Mouse (Mus musculus): ENCODE results near the gene Gm27021. TPM values are rescaled to one million over a fixed set of nuclear protein-coding genes. Genes with fewer than 3 reads are reported as not detected.

Gm27021 gene
- polyA plus RNA-seq, 1 experiment from 2014 or later, result not detected

DNA sequence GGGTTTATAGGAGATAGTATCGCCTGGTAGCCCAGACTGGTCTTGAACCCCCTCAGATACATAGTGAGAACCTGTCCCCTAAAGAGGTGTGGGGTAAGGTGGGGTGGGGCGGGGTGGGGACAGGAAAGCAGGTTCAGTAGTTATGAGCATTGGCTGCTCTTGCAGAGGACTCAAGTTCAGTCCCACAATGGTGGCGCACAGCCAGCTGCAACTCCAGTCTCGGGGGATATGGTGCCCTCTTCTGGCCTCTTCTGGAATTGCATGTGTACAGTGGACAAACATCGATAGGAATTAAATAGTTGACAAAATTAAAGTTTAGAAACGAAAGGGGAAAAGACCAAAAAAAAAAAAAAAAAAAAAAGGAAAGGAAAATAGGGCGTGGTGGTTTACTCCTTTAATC is 68.4 kb downstream of the Gm27021 start:
- WGBS, result 49% methylated on average over 7 of the region's 7 CpGs

DNA sequence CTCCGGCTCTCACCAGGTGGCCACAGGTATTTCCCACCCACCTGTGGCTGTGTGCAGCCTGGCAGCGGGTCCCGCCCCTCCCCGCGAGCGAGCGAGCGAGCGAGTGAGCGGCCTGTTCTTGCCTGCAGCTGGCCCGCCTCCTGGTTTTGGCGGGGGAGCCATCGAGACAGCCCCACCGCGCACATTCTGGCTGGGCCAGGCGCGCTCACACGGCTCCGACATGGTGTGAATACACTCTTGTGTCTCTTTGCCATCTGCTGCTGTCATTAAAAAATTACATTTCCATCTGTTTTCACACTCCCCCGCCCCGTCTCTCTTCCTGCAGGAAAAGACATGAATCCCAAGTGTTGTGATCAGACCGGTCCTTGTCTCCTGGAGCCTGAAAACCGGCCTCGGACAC is 69.3 kb downstream of the Gm27021 start:
- Histone ChIP-seq H3K27ac (ENCODE audit: poor library complexity, severe bottlenecking) (no peak overlapping the region), H3K4me3 (no peak overlapping the region), H3K9ac (peak overlapping the region; percentile 10; the same call in 1 of the 2 replicates), H3K27me3 (replicated peaks) (peaks cover 6% of the 10 kb centered on the region; the same call in 1 of the 2 replicates), H3K9me3 (replicated peaks) (no peaks in the 10 kb centered on the region; the same call in 1 of the 2 replicates), H3K36me3 (no peaks in the 10 kb centered on the region), H3K4me2 (peak overlapping the region; percentile 51), H3K4me1 (replicated peaks) (peaks cover 12% of the 10 kb centered on the region)
- no peak for ATAC-seq (ENCODE audit: insufficient number of reproducible peaks, low FRiP score)
- 32% methylated on average over 24 of the region's 24 CpGs for WGBS

More for the DNA sequence above, 68.4 kb downstream of the Gm27021 start:
- no peak overlapping the region for H3K4me2 ChIP-seq
- peaks cover 12% of the 10 kb centered on the region; the same call in 1 of the 2 replicates for H3K4me1 ChIP-seq (replicated peaks)
- no peaks in the 10 kb centered on the region; the same call in 1 of the 2 replicates for H3K9me3 ChIP-seq (replicated peaks)
- H3K27ac ChIP-seq (ENCODE audit: poor library complexity, severe bottlenecking), result no peak overlapping the region
- H3K27me3 ChIP-seq (replicated peaks), result peaks cover 6% of the 10 kb centered on the region; the same call in 1 of the 2 replicates
- H3K36me3 ChIP-seq, result no peaks in the 10 kb centered on the region
- ATAC-seq (ENCODE audit: insufficient number of reproducible peaks, low FRiP score), result no peak
- no peak overlapping the region for H3K9ac ChIP-seq
- H3K4me3 ChIP-seq, result no peak overlapping the region

- Histone ChIP-seq H3K4me1 (replicated peaks) (peaks cover 16% of the 10 kb centered on the region), H3K4me3 (no peak overlapping the region), H3K27me3 (replicated peaks) (peaks cover 6% of the 10 kb centered on the region; the same call in 1 of the 2 replicates), H3K4me2 (no peak overlapping the region), H3K36me3 (no peaks in the 10 kb centered on the region), H3K9ac (no peak overlapping the region), H3K27ac (ENCODE audit: poor library complexity, severe bottlenecking) (no peak overlapping the region), H3K9me3 (replicated peaks) (no peaks in the 10 kb centered on the region; the same call in 1 of the 2 replicates)
- no peak for ATAC-seq (ENCODE audit: insufficient number of reproducible peaks, low FRiP score)
- 12% methylated on average over 5 of the region's 5 CpGs for WGBS
Observed at GRCm38 (mm10) chr8:120595963-120596362, 71.9 kb downstream of the Gm27021 start.

DNA sequence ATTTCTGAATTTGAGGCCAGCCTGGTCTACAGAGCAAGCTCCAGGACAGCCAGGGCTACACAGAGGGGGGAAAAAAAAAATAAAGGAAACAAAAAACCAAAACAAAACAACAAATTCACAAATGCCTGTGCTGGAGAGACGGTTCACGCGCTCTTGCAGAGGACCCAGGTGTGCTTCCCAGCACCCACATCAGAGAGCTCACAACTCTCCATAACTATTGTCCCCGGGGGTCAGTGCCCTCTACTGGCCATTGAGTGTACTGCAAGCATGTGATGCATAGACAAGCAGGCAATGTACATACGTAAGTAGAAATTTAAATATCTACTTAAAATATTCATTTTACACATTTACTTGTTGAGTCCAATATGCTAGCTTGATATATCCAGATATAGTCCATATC is 73.3 kb downstream of the Gm27021 start:
- H3K4me1 ChIP-seq (replicated peaks), result peaks cover 23% of the 10 kb centered on the region
- H3K4me2 ChIP-seq, result no peak overlapping the region
- no peak overlapping the region for H3K27ac ChIP-seq (ENCODE audit: poor library complexity, severe bottlenecking)
- H3K9me3 ChIP-seq (replicated peaks), result no peaks in the 10 kb centered on the region; the same call in 1 of the 2 replicates
- 90% methylated on average over 5 of the region's 5 CpGs for WGBS
- H3K9ac ChIP-seq, result no peak overlapping the region
- ATAC-seq (ENCODE audit: insufficient number of reproducible peaks, low FRiP score), result no peak
- H3K27me3 ChIP-seq (replicated peaks), result peaks cover 6% of the 10 kb centered on the region; the same call in 1 of the 2 replicates
- no peak overlapping the region for H3K4me3 ChIP-seq
- H3K36me3 ChIP-seq, result no peaks in the 10 kb centered on the region

GRCm38 (mm10) chr8:120591587-120592292 is 76.1 kb downstream of the Gm27021 start:
- no peaks in the 10 kb centered on the region; the same call in 1 of the 2 replicates for H3K9me3 ChIP-seq (replicated peaks)
- peaks cover 6% of the 10 kb centered on the region for H3K36me3 ChIP-seq
- H3K4me3 ChIP-seq, result no peak overlapping the region
- WGBS, result 74% methylated on average over 10 of the region's 10 CpGs
- no peak overlapping the region for H3K27ac ChIP-seq (ENCODE audit: poor library complexity, severe bottlenecking)
- peaks cover 32% of the 10 kb centered on the region for H3K4me1 ChIP-seq (replicated peaks)
- no peak for ATAC-seq (ENCODE audit: insufficient number of reproducible peaks, low FRiP score)
- 0 out of 2 replicates have a peak overlapping the region, but pooled peaks have one; percentile 15 for H3K9ac ChIP-seq
- H3K27me3 ChIP-seq (replicated peaks), result no peaks in the 10 kb centered on the region
- H3K4me2 ChIP-seq, result no peak overlapping the region

DNA sequence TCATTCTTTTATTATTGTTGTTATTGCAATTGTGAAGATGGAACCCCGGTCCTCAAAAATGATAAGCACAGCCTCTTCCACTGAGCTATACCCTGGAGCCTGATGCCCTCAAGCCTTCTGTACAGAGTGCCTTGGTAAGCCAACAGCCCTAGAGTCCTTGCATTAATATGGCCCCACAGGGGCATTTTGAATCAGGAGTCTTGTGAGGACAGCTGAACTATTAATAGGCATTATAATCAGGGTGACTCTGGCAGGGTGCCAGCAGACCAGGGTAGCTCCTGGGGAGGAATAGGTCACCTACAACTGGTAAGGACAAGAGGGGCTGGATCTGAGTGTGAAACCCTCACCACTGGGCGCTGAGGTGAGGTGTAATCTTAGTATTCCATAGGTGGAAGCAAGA is 78.0 kb downstream of the Gm27021 start:
- Histone ChIP-seq H3K9me3 (replicated peaks) (no peaks in the 10 kb centered on the region; the same call in 1 of the 2 replicates), H3K4me1 (replicated peaks) (peaks cover 32% of the 10 kb centered on the region), H3K36me3 (peaks cover 22% of the 10 kb centered on the region), H3K9ac (peak overlapping the region; percentile 47; the same call in 1 of the 2 replicates), H3K27me3 (replicated peaks) (no peaks in the 10 kb centered on the region), H3K4me3 (peak overlapping the region; percentile 46), H3K4me2 (peak overlapping the region; percentile 72), H3K27ac (ENCODE audit: poor library complexity, severe bottlenecking) (peak overlapping the region; percentile 80)
- ATAC-seq (ENCODE audit: insufficient number of reproducible peaks, low FRiP score), result no peak
- WGBS, result 42% methylated on average over 2 of the region's 2 CpGs

DNA sequence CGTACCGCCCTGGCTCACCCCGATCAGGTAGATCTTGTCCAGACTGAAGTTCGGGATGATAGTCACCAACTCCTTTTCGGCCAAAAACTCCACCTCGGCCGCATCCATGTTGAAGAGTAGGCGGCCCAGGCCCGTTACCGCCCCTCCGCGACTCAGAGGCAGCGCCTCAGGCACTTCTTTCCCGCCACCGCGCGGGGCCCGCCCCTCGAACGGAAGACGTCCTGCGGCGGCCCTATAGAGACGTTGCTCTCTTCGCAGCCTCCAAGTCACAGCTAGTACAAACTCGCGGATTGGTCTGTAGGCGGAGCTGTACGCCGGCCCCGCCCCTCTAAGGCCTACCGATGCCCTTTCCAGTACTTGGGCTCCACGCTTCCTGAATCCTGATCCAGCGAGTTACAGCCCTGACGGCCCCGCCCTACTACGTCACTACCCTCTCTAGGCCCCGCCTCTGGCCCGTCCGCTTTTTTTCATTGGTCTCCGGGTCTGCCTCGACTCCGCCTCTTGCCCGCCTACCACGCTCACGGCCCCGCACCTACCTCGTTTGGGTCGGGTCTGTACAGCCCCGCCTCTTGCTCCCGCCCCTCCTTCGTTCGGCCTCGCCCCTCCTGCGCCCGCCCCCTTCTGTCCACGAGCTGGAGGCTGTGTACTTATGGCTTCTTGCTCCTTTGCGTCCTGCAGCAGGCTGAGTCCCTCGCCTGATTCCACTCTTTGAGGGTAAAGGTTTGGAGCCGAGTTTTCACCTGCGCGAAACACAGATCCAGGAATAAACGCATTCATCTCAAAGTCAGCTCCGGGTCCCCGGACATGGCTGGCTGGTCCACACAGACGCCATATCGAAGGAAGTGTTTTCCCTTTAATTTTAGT is 78.7 kb downstream of the Gm27021 start, which contains the start of gene Gins2:
Gene Gins2 (minus strand): TSS at position 397 of the 864 bp plus-strand sequence.
- Histone ChIP-seq H3K4me2 (peak within 1 kb of the TSS; percentile 82), H3K9me3 (replicated peaks) (no peaks in the 10 kb centered on the region), H3K36me3 (peaks cover 27% of the 10 kb centered on the region), H3K4me1 (replicated peaks) (peaks cover 32% of the 10 kb centered on the region), H3K4me3 (peak within 1 kb of the TSS; percentile 62), H3K27me3 (replicated peaks) (no peaks in the 10 kb centered on the region), H3K27ac (ENCODE audit: poor library complexity, severe bottlenecking) (peak within 1 kb of the TSS; percentile 80), H3K9ac (peak within 1 kb of the TSS; percentile 75)
- peak; percentile 97 for ATAC-seq (ENCODE audit: insufficient number of reproducible peaks, low FRiP score)
- WGBS, result under 1% methylated on average over 67 of the region's 67 CpGs

DNA sequence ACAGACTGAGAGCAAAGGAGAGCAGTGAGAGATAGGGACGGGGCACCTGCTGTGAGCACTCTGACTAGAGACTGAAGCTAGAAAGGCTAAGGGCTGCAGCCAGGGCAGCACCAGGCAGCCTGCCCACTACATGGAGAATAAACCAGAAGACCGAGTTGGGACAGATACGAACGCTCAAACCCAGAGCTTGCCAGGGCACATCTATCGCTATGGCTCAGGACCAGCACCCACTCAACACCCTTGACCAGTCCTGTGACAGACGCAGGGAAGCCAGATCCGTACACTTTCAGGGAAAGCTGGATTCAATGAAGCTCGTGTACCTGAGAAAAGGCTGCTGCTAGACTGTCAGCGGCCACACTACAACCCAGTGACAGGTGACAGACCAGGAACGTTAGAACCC is 82.4 kb downstream of the Gm27021 start:
- Histone ChIP-seq H3K9me3 (replicated peaks) (no peaks in the 10 kb centered on the region), H3K9ac (no peak overlapping the region), H3K27me3 (replicated peaks) (no peaks in the 10 kb centered on the region), H3K27ac (ENCODE audit: poor library complexity, severe bottlenecking) (no peak overlapping the region), H3K4me1 (replicated peaks) (peaks cover 34% of the 10 kb centered on the region), H3K36me3 (peaks cover 54% of the 10 kb centered on the region), H3K4me3 (no peak overlapping the region), H3K4me2 (no peak overlapping the region)
- ATAC-seq (ENCODE audit: insufficient number of reproducible peaks, low FRiP score), result no peak
- 85% methylated on average over 10 of the region's 10 CpGs for WGBS

DNA sequence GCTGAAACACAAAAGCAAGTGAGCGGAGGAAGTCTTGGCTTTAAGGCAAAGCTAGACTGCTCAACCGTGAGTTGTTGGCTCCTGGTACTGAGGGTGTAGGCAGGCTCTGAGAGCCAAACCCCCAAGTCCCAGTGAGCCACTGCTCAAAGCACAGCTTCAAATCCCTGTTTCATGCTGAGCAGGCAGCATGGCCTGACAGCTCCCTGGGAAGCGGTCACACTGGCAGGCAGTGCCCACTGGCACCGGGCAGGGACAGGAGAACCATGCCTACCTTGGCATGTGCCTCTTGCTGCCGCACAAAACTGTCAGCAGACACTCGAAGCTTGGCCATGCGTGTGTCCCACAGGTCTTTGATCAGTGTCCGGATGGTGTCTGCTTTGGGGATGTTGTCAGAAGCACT is 86.1 kb downstream of the Gm27021 start:
- no peak for ATAC-seq (ENCODE audit: insufficient number of reproducible peaks, low FRiP score)
- Histone ChIP-seq H3K4me2 (no peak overlapping the region), H3K27ac (ENCODE audit: poor library complexity, severe bottlenecking) (no peak overlapping the region), H3K36me3 (peaks cover 84% of the 10 kb centered on the region), H3K4me1 (replicated peaks) (peaks cover 11% of the 10 kb centered on the region; the same call in 1 of the 2 replicates), H3K9me3 (replicated peaks) (no peaks in the 10 kb centered on the region), H3K9ac (no peak overlapping the region), H3K4me3 (no peak overlapping the region), H3K27me3 (replicated peaks) (no peaks in the 10 kb centered on the region)
- 81% methylated on average over 8 of the region's 8 CpGs for WGBS

DNA sequence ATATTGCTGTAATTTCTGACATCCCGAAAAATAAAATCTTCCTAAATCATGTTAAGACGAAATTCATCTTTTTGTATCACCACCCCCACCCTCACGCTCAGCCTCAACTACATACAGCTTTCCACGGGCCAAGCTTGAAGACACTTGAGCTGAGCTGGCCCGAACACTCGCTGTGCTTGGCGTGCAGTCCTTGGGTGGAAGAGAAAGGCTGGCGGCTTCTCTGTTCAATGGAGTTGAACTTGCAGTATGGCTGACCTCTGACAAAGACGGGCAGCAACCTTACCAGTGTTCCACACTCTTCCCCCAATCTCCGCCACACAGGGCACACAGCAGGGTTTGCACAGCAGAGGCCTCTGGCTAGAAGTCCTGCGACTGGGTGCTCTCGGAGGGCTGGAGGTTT is 86.5 kb downstream of the Gm27021 start:
- WGBS, result 90% methylated on average over 12 of the region's 12 CpGs
- Histone ChIP-seq H3K4me3 (no peak overlapping the region), H3K27ac (ENCODE audit: poor library complexity, severe bottlenecking) (no peak overlapping the region), H3K9ac (no peak overlapping the region), H3K9me3 (replicated peaks) (no peaks in the 10 kb centered on the region), H3K4me2 (no peak overlapping the region), H3K4me1 (replicated peaks) (peaks cover 16% of the 10 kb centered on the region; the same call in 1 of the 2 replicates), H3K27me3 (replicated peaks) (no peaks in the 10 kb centered on the region), H3K36me3 (peaks cover 84% of the 10 kb centered on the region)
- ATAC-seq (ENCODE audit: insufficient number of reproducible peaks, low FRiP score), result no peak

Measured in heart, embryonic 12.5 days (tissue).